Mouse (Mus musculus) kidney, postnatal 10 days (tissue): ENCODE measurements at regions not wholly inside any gene's neighbourhood (a gene's known extent, or its start where the extent isn't known, plus 50 kb on each side); places are given as distances from the start of the nearest gene placed in this dataset.
A peak's percentile ranks its signal among the peaks of the same experiment; 100 is the strongest.

Experiments
- DNase-seq: peaks from one replicate; pipeline ENCODE4 v3.0.0; 2021; ENCODE audit warnings: mixed read lengths

DNA sequence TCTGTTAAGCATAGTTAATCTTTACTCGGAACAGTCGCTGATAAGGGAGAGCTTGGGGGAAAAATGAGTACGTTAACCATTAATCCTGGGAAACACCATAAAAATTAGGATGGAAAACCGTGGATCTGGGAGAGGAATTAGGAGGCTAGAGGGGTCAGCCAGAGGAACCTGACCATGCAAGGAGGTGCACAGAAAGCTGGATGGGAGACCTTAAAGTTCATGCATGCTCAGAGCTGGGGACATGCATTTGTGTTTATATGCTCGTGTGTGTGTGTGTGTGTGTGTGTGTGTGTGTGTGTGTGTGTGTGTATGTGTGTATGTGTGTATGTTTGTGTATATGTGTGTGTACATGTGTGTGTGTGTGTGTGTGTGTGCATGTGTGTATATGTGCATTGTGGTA, 143.2 kb upstream of the Irf2bp2 start:
- DNase-seq, result peak; percentile 44

DNA sequence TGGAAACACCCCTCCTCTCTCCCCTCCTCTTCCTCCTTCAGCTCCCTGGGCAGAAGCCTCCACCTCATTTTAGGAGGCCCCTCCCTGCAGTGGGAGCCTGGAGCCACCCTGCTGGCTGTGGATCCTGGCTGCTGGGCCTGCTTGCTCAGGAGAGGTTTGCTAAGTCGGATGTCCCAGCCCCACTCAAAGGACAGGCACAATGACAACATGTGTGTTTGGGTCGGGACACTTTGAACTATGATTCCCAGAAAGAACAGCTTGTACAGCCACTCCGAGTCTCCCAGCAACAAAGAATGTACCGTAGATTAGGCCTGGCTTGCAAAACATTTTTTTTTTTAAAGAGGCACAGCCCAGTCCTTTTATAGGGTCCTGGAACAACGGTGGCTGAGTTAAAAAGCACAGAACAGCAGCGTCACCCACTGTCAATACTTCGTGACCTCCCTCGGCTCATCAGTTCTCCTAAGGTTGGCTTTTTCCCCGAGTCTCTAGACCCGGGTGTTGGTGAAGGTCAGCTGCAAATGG, 142.7 kb upstream of the Irf2bp2 start:
- DNase-seq, result peak; percentile 70

DNA sequence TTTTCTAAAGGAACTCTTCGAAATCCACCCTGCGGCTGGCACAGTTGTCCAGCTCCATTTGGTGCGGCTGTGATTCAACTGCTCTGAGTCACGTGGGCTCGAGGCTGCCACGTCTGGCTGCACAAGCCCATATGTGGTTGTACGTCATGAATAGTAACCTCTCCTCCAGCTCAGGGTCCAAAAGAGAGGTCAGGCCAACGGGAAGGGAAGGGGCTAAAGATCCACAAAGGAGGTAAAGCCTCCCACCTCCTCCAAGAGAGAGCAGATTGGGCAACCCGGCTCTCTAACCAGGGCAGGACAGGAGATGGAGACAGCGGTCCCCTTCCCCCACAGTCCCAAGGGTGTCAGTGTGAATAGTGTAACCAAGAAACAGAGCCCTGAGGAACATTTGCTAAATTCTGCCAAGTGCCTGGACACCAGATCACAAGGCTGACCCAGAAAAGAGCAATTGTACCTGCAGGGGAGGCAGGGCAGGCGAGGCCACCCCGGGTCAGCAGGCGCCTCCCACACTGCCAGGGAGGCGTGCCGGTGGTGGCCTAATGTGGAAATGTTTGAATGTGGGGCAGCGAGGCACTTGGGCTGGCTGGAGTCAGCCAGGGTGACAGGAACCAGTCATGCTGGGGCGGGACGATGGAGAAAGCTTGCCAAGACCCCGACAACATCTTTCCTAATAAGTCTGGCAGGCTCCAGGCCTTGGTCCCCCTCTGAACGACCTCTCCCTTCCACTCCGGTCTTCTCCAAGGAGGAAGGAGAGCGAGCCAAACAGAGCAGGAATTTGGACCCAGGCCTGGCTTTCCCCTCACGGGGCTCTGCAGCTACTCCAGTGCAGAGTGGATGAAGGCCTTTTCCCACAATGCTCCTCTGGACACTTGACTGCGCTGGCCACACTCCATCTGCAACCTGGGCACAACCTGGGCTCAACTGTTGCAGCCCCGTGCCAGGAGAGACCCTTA, 142.0 kb upstream of the Irf2bp2 start:
- peak; percentile 94 for DNase-seq

DNA sequence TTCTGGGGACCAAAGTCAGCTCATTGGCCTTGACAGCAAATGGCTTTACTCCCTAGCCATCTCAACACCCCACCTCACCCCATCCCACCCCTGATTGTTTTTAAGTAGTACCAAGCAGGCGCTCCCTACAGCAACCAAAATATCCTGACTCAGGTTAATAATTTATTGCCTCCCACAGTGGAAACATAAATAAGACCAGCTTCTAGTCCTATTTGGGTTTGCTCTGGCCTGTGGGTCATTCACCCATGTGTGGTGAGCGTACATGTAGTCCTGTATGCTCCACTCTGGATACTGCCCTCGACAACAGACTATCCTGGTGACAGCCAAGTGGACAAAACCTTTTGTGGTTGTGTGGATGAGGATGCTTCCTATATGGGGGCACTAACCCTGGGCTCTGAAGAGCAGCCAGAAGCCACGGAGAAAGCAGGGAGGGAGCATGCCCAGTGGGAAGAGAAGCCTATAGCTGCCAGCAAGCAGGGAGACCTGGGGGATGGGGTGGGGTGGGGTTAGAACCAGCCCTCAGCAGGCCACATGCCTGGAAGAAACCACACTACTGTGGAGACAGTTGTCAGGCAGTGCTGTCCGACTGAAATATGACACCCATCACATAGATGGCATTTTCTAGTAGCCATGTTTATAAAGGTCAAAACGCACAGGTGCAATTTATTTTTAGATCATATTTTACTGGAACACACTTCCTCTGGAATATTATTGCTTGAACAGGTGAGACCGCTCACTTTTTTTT, 141.1 kb upstream of the Irf2bp2 start:
- peak; percentile 48 for DNase-seq

DNA sequence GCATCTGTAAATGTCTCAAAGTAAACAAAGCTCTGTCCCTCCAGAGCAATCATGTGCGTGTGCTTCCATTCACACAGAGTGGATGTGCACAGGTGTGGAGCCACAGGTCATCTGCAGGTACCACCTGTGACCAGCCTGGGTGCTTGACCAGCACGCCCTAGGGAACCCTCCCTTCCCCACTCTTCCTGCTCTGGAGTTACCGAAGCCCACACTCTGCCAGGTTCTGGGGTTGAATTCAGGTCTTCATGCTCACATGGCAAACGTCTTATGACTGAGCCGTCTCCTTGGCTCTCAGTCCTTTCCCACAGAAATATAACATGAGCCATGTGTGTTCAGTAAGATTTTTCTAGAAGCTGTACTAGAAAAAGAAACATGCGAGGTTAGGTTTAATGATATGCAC, 140.0 kb upstream of the Irf2bp2 start:
- no peak for DNase-seq

DNA sequence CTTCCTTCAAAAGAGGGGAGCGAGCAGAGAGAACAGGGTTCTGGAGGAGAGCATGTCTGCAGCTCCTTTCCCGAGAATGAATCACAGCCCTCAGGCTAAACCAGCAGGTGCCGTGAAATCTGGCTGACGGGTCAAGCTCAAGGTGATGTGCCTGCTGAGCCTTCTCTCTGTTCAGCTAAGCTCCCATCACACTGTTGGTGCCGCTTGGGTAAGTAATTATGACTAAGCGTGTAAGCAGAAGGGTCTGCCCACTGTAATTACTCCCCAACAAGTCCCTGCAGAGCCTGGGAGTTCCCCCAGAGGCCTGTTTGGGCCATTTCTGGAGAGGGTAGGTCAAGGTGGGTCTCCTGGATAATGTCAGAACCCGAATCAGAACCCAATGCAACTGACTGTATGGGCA, 139.5 kb upstream of the Irf2bp2 start:
- DNase-seq, result peak; percentile 32

DNA sequence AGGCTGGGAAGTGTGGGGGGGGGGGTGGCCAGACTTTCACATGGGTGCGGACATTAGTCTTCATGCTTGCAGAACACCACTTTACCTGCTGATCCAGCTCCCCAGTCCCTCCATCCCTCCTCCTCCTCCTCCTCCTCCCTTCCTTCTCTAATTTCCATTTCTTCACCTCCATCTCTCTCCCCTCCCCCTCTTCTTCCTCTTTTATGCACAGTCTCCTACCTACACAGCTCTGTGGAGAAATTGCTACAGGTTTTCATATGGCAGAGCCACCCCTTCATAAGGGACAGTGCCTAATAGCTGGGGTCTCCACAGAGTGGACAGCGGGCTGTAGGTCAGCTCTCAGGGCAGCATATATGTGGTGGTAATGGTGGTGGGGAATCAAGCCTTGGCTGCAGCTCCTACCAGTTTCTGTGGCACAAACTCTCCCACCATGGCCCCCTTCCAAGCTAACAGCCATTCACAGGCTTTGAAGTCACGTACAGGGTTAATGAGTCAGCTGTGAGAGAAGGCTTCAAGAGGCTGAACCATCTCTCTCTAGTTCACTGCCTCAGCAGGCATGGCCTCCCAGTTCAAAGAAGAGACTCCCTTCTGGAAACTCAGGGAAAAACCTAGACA, 136.3 kb upstream of the Irf2bp2 start:
- DNase-seq, result no peak

DNA sequence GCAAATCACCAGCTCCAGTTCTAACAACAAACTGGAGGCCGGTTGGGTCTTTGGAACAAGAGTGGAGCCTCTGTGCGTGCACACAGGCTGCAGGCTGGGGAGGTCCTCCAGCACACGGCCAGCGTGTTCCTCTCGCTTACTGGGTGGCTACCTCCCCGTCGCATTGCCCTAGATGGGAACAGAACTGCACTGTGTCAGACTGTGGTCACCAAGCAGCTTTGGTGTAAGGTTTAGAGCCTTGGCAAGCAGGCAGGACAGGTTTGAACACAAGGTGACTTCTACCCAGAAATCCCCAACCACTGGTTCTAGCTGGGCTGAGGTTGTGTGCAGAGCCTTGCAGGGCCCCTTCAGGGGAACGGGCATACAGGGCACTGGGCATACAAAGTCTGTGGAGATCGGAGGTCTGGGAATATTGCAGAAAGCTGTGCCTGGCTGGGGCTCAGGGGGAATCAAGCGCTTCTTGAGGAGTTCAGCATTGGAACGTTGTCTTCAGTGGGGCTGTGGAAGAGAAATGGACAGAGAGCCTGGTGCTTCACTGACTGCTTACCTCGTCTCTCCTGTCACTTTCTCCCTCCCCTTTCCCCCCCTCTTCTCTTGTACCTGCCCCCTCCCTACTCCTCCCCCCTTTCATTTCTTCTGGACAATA, 135.3 kb upstream of the Irf2bp2 start:
- peak; percentile 44 for DNase-seq

DNA sequence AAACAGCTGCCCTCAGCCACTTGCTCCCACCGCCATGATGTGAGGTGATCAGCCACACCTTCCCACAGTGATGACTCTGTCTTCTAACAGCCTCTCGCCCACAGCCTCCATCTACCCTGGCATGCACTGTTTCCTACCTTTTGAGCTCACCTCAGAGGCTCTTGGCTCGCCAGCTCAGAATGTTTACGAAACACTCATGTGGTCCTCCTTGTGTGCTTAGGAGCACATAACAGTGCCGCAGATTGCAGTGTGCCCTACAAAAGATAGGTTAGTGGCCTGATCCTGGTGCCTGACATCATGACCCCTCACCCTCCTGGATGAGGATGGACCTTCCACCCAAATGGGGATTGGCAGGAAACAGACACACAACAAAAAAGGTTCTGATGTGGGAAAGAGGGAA, 134.3 kb upstream of the Irf2bp2 start:
- no peak for DNase-seq

DNA sequence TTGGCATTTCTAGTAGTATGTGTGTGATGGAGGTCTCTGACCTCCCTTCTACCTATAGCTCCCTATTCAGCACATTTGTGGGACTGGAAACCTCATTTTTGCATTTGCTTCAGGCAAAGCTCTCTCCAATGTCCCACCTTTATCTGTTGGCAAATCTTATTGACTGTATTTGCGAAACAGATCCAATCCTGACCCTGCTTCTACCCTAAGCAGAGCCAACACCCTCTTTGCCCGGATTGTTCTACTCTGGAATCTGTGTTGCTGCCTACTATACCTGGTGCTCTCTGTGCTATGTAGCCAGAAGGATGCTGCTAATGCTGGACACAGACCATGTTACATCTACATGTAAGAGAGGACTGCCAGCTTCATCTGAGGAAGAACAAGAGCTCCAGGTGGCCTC, 133.3 kb upstream of the Irf2bp2 start:
- no peak for DNase-seq

DNA sequence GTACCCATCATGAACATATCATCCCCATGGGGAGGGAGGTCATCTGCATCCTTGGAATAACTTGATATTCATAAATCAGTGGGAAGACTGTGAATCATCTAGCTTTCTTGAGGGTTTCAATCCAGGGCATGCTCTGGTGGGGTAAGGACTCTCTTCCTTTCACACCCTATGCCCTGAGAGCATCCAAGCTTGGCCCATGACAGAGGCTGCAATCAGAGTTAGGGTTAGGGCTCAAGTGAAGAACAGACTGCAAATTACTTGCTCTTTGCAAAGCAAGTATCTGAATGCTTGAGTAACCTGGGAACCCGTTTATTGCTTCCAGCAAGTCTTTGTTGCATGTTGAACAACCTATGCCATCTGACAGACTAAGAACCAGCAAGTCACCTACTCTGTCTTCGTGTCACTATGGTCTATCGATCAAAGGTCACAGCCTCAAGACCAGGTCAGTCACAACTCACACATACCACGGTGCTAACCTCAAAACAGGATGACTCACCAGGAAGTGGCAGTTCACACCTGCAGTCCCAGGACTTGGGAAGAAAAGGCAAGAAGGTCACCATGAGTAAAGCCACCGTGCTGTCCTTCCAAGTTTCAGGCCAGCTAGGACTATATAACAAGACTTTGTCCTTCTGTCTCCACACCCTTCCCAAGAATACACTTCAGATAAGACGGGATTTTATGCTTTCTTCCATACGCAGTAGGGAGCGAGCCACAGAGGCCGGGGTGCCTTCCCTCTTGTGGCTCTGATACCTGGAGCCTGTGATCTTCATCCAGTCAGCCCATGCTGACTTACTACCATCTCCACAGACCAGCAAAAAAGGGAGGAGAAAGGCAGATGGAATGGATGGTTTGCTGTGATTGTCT, 129.7 kb upstream of the Irf2bp2 start:
- DNase-seq, result no peak

DNA sequence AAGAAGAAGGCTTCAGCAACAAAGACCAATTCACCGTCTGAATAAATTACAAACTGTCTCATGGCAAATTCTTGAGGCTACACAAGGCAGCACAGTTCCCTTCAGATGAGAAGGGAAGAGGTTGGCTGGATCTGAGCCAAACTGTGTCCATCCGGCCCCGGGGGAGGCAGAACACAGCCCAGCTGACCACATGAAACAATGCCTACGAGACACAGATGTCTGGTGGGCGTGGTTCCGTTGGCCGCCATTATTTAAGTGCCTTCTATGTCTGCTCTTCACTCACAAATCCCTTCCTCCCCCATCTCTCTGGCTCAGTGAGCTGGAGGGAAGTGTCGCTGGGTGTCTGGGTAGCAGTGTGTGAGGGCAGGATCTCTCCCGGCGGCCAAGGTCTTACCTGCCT, 127.8 kb upstream of the Irf2bp2 start:
- peak; percentile 79 for DNase-seq

DNA sequence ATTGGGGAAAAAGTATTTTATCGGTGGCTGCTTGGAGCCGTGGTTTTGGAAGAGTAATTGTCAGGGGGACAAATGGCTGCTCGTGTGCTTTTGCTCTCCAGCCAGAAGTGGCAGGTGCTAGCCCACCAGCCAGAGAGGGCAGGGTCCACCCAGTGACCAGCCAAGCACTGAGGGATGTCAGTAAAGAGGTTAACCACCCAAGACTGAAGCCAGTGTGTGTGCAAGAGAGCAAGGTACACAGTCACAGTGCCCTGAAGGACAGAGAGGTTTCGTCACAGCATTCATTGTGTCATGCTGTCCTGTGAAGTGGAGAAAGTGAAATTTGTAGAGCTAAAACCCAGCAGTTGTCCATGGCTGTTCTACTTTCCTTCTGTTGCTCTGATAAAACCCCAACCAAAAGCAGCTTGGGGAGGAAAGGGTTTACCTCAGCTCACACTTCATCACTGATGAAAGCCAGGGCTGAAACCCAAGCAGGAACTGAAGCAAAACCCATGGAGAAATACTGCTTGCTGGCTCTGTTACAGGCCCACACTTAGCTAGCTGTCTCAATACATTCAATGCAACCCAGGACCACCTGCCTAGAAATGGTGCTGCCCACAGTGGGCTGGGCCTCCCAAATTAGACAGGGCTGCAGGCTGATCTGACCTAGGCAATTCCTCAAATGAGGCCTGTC, 126.8 kb upstream of the Irf2bp2 start:
- DNase-seq, result peak; percentile 55

DNA sequence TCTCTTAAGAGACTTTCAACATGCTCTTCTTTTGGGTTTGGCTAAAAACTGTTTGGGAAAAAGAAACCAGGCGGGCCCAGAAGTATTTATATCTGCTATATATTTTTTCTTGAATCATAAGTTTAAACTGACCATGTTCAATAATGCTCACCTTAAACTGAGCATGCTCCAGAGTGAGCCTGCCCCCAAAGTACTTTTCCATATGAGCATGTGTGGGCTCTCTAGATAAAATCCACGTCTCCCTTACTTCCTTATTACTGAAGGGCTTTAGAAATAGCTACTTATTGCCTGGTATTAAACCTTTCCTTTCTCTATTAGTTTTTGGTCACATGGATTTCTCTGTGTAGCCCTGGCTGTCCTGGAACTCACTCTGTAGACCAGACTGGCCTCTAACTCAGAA, 126.0 kb upstream of the Irf2bp2 start:
- no peak for DNase-seq

DNA sequence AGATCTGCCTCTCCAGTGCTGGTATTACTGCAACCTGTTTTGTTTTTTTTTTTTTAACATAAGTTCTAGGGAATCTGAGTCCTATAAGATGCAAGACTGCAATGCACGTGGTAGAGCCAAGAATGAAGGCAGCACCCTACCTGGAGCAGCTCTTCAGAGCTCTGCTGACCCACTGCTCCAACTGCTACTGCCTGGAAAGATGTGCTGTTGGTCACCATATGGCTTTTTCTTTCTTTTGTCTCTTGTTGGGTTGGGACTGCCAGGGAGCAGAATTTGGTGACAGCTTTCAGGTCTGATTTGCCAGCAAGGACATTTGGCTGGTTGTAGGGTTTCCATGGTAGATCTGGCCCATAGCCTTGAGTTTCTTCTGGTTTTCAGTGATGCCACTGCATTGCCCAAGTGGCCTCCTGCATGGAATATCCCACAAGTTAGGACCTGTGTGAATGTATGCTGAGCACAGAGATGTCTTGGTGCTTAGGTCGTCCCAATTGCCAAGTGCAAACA, 123.9 kb upstream of the Irf2bp2 start:
- no peak for DNase-seq

DNA sequence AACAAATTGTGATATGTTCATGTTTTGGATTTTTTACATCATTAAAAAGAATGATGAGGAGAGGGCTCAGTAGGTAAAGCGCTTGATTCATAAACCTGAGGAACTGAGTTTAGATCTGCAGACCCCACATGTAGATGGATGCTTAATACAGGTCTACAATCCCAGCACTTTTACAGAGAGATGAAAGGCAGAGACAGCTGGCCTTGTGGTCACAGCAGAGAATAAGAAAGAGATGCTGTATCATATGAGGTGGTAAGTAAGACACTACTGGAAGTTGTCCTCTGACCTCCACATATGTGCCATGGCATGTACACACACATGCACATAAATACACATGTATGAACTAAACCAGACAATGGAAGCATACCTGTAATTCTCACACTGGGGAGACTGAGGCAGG, 121.9 kb upstream of the Irf2bp2 start:
- DNase-seq, result no peak

DNA sequence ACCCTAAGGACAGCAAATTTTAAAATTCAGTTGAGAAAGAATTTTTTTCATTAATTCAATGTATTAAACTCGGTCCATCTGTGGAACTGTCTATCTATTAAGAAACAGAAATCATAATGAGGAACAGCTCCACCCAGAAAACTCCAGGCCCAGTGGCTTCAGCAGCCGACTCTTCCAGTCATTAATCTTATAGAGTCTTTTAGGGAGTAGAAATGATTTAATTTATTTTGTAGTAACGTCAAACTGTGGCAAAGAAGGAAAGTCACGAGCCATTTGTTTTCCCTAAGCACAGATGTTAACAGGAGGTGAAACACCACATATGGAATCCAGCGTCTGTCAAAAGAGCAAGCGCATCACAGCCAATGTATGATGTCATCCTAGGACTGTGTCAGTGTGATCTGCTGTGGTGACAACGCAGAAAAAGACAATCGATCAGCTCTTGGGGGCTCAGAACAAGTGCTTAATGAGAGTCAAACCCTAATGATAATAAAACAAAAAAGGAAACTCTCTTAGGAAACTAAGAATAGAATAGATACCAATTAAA, 119.9 kb upstream of the Irf2bp2 start:
- no peak for DNase-seq

DNA sequence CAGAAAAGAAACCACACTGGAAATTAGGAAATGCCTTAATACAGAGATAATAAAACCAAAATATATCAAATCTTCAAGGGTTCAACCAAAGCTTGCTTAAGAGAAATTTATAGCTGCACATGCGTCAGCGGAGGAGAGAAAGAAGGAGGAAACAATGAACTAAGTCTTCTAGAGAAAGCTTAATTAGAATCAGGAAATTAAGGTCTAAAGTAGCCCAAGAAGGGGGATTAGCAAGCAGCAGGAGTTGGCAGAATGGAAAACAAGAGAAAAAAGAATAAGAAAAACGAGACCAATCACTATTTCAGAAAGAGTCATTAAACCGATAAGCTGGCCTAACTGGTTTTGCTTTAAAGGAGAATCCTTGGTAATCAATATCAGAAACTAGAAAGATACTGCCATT, 119.4 kb upstream of the Irf2bp2 start:
- no peak for DNase-seq

DNA sequence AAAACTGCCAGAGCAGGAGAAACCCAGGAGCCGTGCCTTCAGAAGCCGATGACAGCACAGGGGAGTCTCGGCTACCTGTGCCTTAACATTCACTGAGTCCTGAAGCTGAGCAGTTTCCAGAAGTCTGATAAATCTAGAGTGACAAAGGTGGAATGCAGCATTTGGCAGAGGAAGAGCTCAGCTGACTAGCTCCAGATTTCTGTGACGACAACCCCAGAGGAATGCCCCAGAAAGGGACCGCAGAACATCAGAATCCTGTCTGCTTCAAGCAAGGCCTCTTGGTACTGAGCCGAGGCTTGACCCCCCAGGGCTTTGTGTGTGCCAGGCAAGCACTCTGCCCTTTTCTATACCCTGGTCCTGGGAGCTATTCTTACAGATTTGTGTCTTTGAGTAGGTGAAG, 119.0 kb upstream of the Irf2bp2 start:
- peak; percentile 65 for DNase-seq

DNA sequence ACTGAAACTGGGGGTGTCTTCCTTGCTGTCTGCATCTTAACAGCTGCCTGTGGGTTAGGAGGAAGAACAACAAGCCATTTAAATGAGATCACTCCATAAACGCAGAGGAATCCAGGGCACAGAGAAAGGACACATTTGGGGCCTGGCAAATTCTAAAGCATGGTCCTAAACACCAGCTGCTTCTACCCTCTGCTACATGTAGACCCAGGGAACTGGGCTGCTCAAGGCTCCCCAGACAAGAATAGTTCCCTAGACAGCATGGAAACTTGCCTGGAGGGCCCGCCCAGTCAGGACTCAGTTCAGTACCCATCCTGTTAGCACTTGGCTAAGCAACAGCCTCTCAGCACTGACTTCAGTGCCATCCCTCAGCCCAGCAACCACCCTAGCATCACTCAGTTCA, 115.2 kb upstream of the Irf2bp2 start:
- no peak for DNase-seq
